Mouse (Mus musculus): ENCODE results near the gene Rxra. TPM values are rescaled to one million over a fixed set of nuclear protein-coding genes. Genes with fewer than 3 reads are reported as not detected.
A peak's percentile ranks its signal among the peaks of the same experiment; 100 is the strongest.

The Rxra gene
- polyA plus RNA-seq, 1 experiment = 7.0 TPM

DNA sequence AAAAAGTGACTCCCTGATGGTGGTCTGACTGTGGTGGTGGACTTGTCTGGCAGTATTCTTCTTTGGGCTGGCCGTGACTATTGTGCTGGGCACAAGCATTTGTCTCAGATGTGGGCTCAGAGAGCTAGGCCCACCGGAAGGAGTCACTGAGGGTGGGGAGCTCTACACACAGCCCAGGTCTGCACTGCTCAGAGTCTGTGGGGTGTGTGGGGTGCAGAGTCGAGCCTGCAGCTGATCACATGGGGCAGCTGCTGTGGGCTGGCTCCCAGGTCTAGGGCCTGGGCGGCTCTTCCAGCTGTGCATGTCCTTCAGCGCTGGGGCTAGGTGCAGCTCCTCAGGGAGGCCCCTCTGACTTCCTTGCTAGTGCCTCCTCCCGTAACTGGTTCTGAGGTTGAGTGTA lies 3.8 kb downstream of the Rxra start:
- H3K4me3 ChIP-seq (replicated peaks) = no peak overlapping the region
- peaks cover 94% of the 10 kb centered on the region for H3K27me3 ChIP-seq (replicated peaks)
- peaks cover 13% of the 10 kb centered on the region for H3K4me1 ChIP-seq

DNA sequence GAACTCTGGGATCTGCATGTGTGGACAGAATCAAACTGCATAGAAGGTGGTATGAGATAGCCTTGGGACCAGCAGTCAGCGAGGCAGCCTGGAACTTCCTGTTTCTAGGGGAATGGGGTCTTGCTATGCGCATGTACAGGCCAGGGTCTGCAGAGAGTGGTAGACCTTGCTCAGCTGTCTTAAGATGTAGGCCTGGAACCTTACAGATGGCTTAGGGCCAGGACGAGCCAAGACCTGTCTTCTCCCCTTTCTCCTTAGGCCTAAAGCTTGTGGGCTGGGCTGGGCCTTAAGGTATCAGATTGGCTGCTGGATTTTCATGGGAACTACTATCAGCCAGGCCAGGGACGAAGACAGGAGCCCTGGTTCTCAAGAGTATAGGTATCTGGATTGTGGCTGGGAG lies 4.4 kb downstream of the Rxra start:
- TF ChIP-seq FLI1 (IDR thresholded peaks at IDR 0.05; ENCODE audit: low read length) (no peak), GATA1 (IDR thresholded peaks at IDR 0.05; ENCODE audit: borderline replicate concordance, low read length) (no peak)
- H3K27me3 ChIP-seq (replicated peaks) = peaks cover 94% of the 10 kb centered on the region

More for the DNA sequence above, 3.8 kb downstream of the Rxra start:
- Histone ChIP-seq H3K36me3 (replicated peaks; ENCODE audit: low read length) (no peaks in the 10 kb centered on the region), H3K9me3 (no peaks in the 10 kb centered on the region)
- no peak for TF ChIP-seq FLI1 (IDR thresholded peaks at IDR 0.05; ENCODE audit: low read length)
- no peak for TF ChIP-seq GATA1 (IDR thresholded peaks at IDR 0.05; ENCODE audit: borderline replicate concordance, low read length)

DNA sequence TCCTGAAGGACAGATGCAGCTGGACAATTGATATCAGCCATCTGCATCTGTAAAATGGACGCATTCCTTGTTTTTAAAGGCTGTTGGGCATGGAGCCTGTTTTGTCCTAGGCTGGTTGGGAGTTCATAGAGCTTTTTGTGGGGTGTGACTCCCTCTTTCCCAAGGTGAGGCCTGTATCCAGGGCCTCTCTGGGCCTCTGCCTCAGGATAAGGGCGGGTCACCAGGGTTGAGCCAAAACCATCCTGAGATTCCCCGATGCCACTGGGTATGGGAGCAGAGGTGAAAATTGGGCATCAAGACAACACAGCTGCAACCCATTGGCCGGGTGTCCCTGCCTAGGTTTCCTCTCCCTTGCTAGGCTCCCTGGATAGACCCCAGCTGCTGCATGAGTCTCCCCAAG lies 5.2 kb downstream of the Rxra start:
- TF ChIP-seq GATA1 (IDR thresholded peaks at IDR 0.05; ENCODE audit: borderline replicate concordance, low read length) = no peak
- no peak for TF ChIP-seq FLI1 (IDR thresholded peaks at IDR 0.05; ENCODE audit: low read length)
- peaks cover 95% of the 10 kb centered on the region for H3K27me3 ChIP-seq (replicated peaks)
- H3K36me3 ChIP-seq (replicated peaks; ENCODE audit: low read length) = no peaks in the 10 kb centered on the region
- H3K4me3 ChIP-seq (replicated peaks) = no peak overlapping the region
- peaks cover 9% of the 10 kb centered on the region for H3K4me1 ChIP-seq
- no peaks in the 10 kb centered on the region for H3K9me3 ChIP-seq

More for the DNA sequence above, 4.4 kb downstream of the Rxra start:
- H3K36me3 ChIP-seq (replicated peaks; ENCODE audit: low read length) = no peaks in the 10 kb centered on the region
- H3K4me1 ChIP-seq = peaks cover 13% of the 10 kb centered on the region
- H3K9me3 ChIP-seq = no peaks in the 10 kb centered on the region
- H3K4me3 ChIP-seq (replicated peaks) = no peak overlapping the region

DNA sequence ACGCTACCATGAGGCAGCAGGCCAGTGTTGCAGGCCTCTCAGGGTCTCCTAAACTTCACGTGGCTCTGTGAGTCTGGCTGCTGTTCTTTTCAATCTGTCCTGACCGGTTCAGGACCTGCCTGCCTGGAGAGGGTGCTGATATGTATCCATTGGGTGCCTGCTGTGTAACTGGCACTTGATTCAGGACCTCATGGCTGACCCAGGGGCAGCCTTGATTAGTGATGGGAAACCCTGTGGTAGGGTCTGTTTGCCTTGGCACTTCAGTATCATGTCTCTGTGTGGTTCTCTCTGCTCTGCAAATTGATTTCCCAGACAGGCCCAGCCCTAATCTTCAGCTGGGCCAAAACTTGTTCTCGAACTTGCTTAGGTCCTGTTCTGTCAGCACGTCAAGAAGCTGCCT lies 5.9 kb downstream of the Rxra start:
- Histone ChIP-seq H3K4me1 (peaks cover 5% of the 10 kb centered on the region), H3K36me3 (replicated peaks; ENCODE audit: low read length) (no peaks in the 10 kb centered on the region), H3K9me3 (no peaks in the 10 kb centered on the region), H3K27me3 (replicated peaks) (peaks cover 97% of the 10 kb centered on the region), H3K4me3 (replicated peaks) (no peak overlapping the region)
- TF ChIP-seq GATA1 (IDR thresholded peaks at IDR 0.05; ENCODE audit: borderline replicate concordance, low read length) = no peak

DNA sequence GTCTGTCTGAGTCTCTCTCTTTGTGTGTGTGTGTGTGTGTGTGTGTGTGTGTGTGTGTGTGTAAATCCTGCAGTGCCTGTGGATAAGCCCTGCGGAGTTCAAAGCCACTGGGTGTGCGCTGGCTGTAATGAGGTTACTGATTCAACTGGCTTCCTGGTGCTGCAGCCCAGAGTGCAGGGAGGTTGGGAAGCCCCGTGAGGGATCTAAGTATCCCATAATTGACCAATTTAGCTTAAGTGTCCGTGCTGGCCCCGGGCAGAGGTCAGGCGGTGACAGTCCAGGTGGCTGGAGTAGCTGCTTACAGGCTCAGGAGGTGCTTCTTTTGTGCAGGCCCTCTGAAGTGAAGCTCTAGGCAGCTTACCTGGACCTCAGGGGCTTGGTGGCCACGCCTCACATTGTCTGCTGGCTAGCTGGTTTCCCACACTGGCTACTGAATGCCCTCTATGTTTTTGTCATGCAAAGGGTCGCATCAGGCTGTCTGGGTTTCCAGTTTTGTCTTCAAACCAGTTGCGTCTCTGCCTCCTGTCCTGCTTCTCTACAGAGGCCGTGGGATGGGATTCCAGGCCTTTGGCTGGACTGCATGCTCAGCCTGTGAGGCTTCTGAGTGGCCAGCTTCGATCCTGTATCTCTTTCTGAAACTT lies 7.9 kb downstream of the Rxra start:
- TF ChIP-seq FLI1 (IDR thresholded peaks at IDR 0.05; ENCODE audit: low read length) (no peak), GATA1 (IDR thresholded peaks at IDR 0.05; ENCODE audit: borderline replicate concordance, low read length) (no peak)
- peaks cover 97% of the 10 kb centered on the region for H3K27me3 ChIP-seq (replicated peaks)
- H3K36me3 ChIP-seq (replicated peaks; ENCODE audit: low read length) = no peaks in the 10 kb centered on the region
- H3K9me3 ChIP-seq = no peaks in the 10 kb centered on the region
- H3K4me3 ChIP-seq (replicated peaks) = no peak overlapping the region
- peaks cover 11% of the 10 kb centered on the region for H3K4me1 ChIP-seq

DNA sequence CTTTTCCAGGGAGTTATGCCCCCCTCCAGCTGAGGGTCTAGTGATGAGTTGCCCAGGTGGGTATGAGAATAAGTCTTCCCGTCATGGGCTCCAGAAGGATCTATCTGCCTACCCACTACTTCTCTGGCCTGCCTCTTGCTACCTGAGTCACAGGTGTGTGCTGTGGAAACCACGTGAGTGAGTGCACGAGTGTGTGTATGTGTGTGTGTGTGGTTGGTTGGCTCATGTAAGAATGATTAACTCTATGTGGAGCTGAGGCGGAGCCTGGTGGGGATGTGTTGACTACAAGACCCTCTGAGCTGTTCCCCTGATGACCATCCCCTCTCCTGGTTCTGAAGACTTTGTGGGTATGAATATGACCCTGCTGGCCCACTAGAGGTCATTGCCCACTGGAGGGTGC lies 9.7 kb downstream of the Rxra start:
- peaks cover 93% of the 10 kb centered on the region for H3K27me3 ChIP-seq (replicated peaks)
- TF ChIP-seq FLI1 (IDR thresholded peaks at IDR 0.05; ENCODE audit: low read length) (no peak), GATA1 (IDR thresholded peaks at IDR 0.05; ENCODE audit: borderline replicate concordance, low read length) (no peak)
- no peaks in the 10 kb centered on the region for H3K9me3 ChIP-seq
- no peaks in the 10 kb centered on the region for H3K36me3 ChIP-seq (replicated peaks; ENCODE audit: low read length)
- H3K4me1 ChIP-seq = peaks cover 11% of the 10 kb centered on the region
- no peak overlapping the region for H3K4me3 ChIP-seq (replicated peaks)

DNA sequence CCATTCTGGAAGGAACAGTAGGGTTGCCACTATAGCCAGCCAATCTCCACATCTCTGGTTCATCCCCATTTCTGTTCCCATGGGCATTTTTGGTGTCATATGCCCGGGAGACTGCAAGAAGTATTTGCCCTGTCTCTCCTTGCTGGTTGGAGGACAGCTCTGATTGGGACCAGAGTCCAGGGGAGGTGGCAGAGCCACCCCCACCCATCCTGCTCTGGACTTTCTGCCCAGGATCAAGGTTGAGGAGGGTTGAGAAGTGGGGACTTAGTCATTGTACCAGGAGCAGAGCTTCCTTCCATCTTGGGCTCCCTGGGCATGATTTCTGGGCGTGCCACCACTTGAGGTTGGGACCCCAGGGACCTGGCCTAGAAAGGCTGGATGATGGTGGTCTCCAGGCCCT lies 10.1 kb downstream of the Rxra start:
- peaks cover 11% of the 10 kb centered on the region for H3K4me1 ChIP-seq
- no peaks in the 10 kb centered on the region for H3K9me3 ChIP-seq
- H3K27me3 ChIP-seq (replicated peaks) = peaks cover 92% of the 10 kb centered on the region
- H3K4me3 ChIP-seq (replicated peaks) = no peak overlapping the region
- TF ChIP-seq FLI1 (IDR thresholded peaks at IDR 0.05; ENCODE audit: low read length) = no peak
- no peak for TF ChIP-seq GATA1 (IDR thresholded peaks at IDR 0.05; ENCODE audit: borderline replicate concordance, low read length)
- no peaks in the 10 kb centered on the region for H3K36me3 ChIP-seq (replicated peaks; ENCODE audit: low read length)

DNA sequence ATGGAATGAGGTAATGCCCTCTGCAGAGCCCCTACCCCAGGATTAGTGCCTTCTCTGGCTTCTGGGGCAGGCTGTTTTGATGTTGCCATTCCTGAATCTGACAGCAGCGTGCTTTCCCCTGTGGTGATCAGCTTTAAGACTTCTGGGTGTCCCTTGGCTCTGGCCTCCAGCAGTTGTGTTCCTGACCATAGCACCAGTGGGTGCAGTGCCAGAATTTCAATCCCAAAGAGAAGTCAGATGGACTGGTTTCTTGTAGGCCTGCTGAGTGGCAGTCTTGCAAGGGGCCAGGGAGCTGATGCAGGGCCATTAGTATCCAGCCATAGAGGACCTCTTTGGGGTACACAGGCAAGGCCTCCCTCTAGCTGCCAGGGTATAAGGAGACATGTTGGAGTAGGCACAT lies 10.8 kb downstream of the Rxra start:
- Histone ChIP-seq H3K36me3 (replicated peaks; ENCODE audit: low read length) (no peaks in the 10 kb centered on the region), H3K4me3 (replicated peaks) (no peak overlapping the region), H3K9me3 (no peaks in the 10 kb centered on the region), H3K27me3 (replicated peaks) (peaks cover 92% of the 10 kb centered on the region), H3K4me1 (peaks cover 11% of the 10 kb centered on the region)
- TF ChIP-seq FLI1 (IDR thresholded peaks at IDR 0.05; ENCODE audit: low read length) (no peak), GATA1 (IDR thresholded peaks at IDR 0.05; ENCODE audit: borderline replicate concordance, low read length) (no peak)

DNA sequence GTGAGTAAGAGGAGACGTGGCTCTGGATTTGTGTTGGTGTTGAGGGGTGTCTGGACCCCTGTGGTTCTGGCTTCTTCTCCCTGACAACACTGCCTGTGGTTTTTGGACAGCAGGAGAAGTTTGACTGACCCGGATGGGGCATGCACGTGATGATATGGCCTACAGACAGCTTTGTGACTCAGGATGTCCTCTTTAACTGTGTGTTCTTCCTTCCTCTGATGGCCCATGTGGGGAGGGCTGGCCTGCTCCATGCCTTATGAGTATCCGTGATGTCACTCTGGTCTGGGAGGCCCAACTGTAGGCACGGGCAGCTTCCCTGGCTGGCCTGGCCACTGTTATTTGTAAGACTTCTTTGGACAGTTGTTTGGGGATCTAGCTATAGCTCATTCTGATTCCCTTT lies 11.7 kb downstream of the Rxra start:
- Histone ChIP-seq H3K4me3 (replicated peaks) (peak overlapping the region; percentile 51), H3K27me3 (replicated peaks) (peaks cover 91% of the 10 kb centered on the region), H3K36me3 (replicated peaks; ENCODE audit: low read length) (no peaks in the 10 kb centered on the region), H3K4me1 (peaks cover 17% of the 10 kb centered on the region), H3K9me3 (no peaks in the 10 kb centered on the region)
- TF ChIP-seq FLI1 (IDR thresholded peaks at IDR 0.05; ENCODE audit: low read length) (no peak), GATA1 (IDR thresholded peaks at IDR 0.05; ENCODE audit: borderline replicate concordance, low read length) (no peak)

DNA sequence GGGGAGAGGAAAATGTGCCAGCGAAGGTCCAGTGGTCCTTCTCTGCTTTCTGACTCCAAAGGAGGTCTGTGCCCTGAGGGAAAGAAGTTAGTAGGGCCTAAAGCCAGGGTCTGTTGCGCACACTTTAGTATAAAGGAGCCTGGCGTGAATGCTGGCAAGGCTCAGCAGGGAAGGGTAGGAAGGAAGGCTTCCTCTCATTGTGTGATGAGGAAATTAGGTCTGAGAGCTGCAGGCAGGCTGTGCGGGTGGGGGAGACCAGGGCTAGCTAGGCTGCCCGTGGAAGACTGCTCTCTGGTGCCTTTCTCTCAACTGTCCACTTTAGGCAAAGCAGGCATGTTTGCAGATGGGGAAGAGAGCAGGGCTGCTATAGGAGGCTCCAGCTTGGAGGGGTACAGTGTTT lies 14.5 kb downstream of the Rxra start:
- no peak for TF ChIP-seq FLI1 (IDR thresholded peaks at IDR 0.05; ENCODE audit: low read length)
- no peak for TF ChIP-seq GATA1 (IDR thresholded peaks at IDR 0.05; ENCODE audit: borderline replicate concordance, low read length)
- H3K36me3 ChIP-seq (replicated peaks; ENCODE audit: low read length) = no peaks in the 10 kb centered on the region
- H3K9me3 ChIP-seq = no peaks in the 10 kb centered on the region
- H3K4me3 ChIP-seq (replicated peaks) = no peak overlapping the region
- H3K27me3 ChIP-seq (replicated peaks) = peaks cover 94% of the 10 kb centered on the region
- H3K4me1 ChIP-seq = peaks cover 21% of the 10 kb centered on the region

All from megakaryocyte, embryonic 14.5 days (primary cell).